Mouse (Mus musculus): ENCODE measurements around the gene Spag9.

The Spag9 gene

GRCm38 (mm10) chr11:94150519-94151470 is 154.9 kb downstream of the Spag9 start:
- no peak for DNase-seq (ENCODE audit: low read depth in 2 of 2, low spot score in 2 of 2)

DNA sequence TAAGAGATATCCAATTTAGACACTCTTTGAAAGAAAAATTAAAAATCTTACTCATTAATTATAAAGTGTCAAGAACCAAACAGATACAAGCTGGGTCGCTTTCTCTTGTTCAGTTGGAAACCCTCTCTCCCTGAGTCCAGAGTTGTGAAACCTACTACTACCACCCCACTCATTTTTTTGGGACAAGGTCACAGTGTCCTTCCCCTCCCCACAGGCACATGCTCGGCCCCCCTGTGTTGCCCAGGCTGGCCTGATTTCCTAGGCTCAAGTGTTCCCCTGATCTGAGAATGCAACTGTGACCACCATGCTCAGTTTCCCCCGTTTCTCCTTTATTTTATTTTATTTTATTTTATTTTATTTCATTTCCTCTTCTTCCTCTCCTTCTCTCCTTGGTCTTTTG is 158.3 kb downstream of the Spag9 start:
- no peak for DNase-seq (ENCODE audit: low read depth in 2 of 2, low spot score in 2 of 2)

GRCm38 (mm10) chr11:94158521-94158920 is 162.6 kb downstream of the Spag9 start:
- DNase-seq (ENCODE audit: low read depth in 2 of 2, low spot score in 2 of 2) = no peak

DNA sequence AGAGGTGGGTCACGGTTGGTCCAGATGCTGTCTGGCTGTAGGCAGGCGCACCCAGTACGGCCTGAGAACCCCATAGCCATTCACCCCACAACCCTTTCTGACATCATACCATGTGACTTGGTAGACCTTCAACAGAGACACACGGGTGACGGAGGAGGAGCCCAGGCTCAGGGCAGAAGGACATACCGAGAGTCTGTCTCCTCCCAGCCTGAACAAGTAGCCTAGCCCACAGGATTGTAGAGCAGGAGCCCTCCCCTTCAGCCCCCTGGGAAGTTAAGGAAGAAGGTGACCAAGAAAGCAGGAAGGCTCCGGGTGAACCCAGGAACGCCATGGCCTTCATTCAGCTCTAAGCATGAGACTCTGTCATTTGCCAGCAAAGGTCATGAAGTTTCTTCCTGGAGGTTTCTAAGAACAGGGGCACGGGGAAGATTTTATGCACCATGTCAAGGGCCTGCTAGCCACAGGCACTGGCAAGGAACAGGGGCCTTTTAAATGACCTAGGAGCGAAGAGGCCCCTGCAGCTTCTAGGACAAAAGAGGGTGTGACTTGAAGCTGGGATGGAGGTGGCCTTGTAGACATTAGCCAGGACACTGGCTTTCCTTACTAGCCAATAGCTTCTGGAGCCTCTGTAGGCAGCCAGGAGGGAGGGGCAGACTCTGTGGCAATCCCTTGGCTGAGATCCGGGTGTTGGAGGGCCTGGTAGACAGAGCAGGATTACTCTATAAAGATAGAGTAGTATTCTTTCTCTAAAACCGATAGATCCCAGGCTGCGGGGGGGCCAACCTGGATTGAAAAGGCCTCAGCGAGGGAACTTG is 163.4 kb downstream of the Spag9 start:
- DNase-seq (ENCODE audit: low read depth in 2 of 2, low spot score in 2 of 2) = no peak

- no peak for DNase-seq (ENCODE audit: low read depth in 2 of 2, low spot score in 2 of 2)
Measured at GRCm38 (mm10) chr11:94159911-94160415, 164.1 kb downstream of the Spag9 start.

DNA sequence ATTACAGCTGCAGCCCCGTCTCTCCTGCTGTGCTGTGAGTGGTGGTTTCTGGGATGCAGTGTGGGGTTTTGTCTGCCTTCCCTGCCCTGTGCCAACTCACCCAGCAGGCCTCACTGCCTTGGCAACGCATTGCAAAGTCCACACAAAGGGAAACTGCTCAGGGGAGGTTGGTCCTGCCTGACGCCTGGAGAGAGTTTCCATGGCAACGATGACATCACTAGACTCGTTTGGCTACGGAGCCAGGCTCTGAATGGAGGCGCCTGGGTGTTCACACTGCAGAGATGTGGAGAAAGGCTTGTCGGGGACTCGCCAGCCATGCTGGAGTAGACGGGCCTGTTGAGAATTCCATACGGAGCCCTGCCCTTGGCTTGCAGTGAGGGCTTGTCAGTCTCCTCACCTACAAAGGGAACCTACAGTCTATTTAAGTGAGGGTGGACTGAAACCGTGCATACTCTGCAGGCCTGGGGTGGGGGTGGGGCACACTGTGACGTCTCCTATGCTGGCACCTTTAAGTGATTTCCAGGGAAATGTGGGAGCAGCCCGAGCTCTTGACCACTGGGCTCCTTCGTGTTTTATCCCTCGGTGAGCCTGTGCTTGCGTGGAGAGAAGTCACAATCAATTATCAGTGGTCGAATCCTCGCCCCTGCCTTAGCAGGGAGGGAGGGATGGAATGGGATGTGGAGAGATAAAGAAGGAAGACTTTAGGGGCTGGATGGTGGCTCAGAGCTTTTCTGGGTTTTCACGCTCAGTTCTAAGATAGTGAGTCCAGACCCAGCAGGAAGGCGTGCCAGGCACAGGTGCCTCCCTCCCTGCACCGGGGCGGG is 164.8 kb downstream of the Spag9 start:
- peak; percentile 30 to 32 for DNase-seq (ENCODE audit: low read depth in 2 of 2, low spot score in 2 of 2)

GRCm38 (mm10) chr11:94161267-94161646 is 165.4 kb downstream of the Spag9 start:
- no peak for DNase-seq (ENCODE audit: low read depth in 2 of 2, low spot score in 2 of 2)

DNA sequence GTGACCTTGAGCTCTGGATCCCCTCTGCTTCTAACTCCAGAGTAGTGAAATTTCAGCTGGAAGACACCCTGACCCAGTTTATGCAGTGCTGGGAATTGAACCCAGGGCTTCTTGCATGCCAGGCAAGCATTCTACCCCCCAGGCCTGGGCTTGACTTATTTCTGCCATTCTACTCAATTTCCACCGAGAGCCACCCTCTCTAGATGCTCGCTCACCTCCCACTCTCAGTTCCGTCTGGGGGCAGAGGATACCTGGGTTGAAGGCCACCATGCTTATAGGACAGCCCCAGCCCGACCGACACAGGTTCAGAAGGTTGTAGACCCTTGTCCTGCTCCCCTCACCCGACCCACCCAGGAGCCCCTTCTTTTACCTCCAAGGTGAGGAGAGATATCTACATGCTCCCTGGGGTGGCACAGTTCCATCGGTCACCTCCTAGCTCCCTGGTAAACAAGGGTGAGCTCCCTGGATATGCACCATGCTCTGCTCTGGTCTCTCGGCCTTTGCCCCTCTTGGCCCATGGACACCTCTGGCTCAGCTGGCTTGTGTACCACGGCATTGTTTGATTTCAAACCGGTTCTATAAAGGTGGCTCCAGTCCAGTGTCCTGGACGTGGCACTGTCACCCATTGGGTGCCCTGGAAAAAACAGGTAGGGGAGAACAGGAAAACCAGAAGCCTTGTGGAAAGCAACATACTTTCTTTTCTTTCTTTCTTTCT is 166.1 kb downstream of the Spag9 start:
- no peak for DNase-seq (ENCODE audit: low read depth in 2 of 2, low spot score in 2 of 2)

- no peak for DNase-seq (ENCODE audit: low read depth in 2 of 2, low spot score in 2 of 2)
Measured at GRCm38 (mm10) chr11:94163005-94163767, 167.3 kb downstream of the Spag9 start.

GRCm38 (mm10) chr11:94165745-94166144 is 169.9 kb downstream of the Spag9 start:
- DNase-seq (ENCODE audit: low read depth in 2 of 2, low spot score in 2 of 2) = no peak

- DNase-seq (ENCODE audit: low read depth in 2 of 2, low spot score in 2 of 2) = no peak
Measured at GRCm38 (mm10) chr11:94168238-94168637, 172.3 kb downstream of the Spag9 start.

GRCm38 (mm10) chr11:94169596-94169995 is 173.7 kb downstream of the Spag9 start:
- peak in 1 of 2 experiments; percentile 16 for DNase-seq (ENCODE audit: low read depth in 2 of 2, low spot score in 2 of 2)

GRCm38 (mm10) chr11:94171691-94172090 is 175.8 kb downstream of the Spag9 start:
- DNase-seq (ENCODE audit: low read depth in 2 of 2, low spot score in 2 of 2) = no peak

GRCm38 (mm10) chr11:94172186-94172585 is 176.3 kb downstream of the Spag9 start:
- no peak for DNase-seq (ENCODE audit: low read depth in 2 of 2, low spot score in 2 of 2)

GRCm38 (mm10) chr11:94173726-94174146 is 177.8 kb downstream of the Spag9 start:
- no peak for DNase-seq (ENCODE audit: low read depth in 2 of 2, low spot score in 2 of 2)

DNA sequence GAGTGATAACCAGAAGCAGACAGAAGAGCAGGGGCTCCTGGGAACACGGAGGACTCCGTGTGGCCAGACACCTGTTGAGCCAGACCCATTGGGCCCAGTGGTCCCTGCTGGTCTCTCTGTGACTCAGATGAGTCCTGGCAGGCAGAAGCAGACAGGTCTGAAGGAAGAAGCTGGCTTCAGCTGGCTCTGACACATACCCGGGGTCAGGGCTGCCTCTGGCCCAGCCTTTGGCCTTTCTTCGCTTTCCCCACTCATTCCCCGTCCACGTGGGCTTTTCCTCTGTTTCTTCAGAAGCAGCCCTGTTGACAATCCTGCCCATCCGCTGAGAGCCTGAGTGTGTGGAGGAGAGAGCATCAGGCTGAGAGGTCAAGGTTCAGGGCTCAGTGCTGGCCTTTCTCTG is 179.4 kb downstream of the Spag9 start:
- DNase-seq (ENCODE audit: low read depth in 2 of 2, low spot score in 2 of 2) = no peak

Data from CD8-positive naive resting alpha-beta T cell, adult 2 months (primary cell).